Mouse (Mus musculus) brain, embryonic 14.5 days (tissue): Measurements from ENCODE around the gene Vav2. TPM values are rescaled to one million over a fixed set of nuclear protein-coding genes. Genes with fewer than 3 reads are reported as not detected.
A peak's percentile ranks its signal among the peaks of the same experiment; 100 is the strongest.

ENCODE experiments used
- DNase-seq: peaks from one replicate; pipeline ENCODE4 v3.0.0-alpha.2; 2011; ENCODE audit warnings: low read depth
- CTCF ChIP-seq: fragments of 200-500 bp; IDR thresholded peaks from 2 replicates; pipeline ENCODE4 v1.5.1; 2012; ENCODE audit warnings: inconsistent platforms, mild to moderate bottlenecking, moderate library complexity, borderline replicate concordance; ENCODE audit not compliant: insufficient read depth, insufficient read length; ENCODE audit errors: extremely low read depth
- POLR2A ChIP-seq: fragments of 200-500 bp; IDR thresholded peaks from 2 replicates; pipeline ENCODE4 v1.6.1; 2012; ENCODE audit warnings: mild to moderate bottlenecking, inconsistent platforms, borderline replicate concordance; ENCODE audit not compliant: poor library complexity, insufficient read depth, insufficient read length, severe bottlenecking; ENCODE audit errors: extremely low read depth
- polyA plus RNA-seq: library from polyadenylated mRNA; depleted of rRNA; stranded (reverse); fragments of >200 nt; gene quantifications from 2 replicates; pipeline ENCODE4 v1.2.3, GENCODE M21; 2012

The Vav2 gene
- polyA plus RNA-seq, 1 experiment: 55.0 TPM

- no peak for DNase-seq
- TF ChIP-seq POLR2A (no peak), CTCF (no peak)
Measured at GRCm38 (mm10) chr2:27247487-27247863, 179.4 kb downstream of the Vav2 start.

GRCm38 (mm10) chr2:27246712-27247486 is 179.9 kb downstream of the Vav2 start:
- TF ChIP-seq CTCF (no peak), POLR2A (no peak)

DNA sequence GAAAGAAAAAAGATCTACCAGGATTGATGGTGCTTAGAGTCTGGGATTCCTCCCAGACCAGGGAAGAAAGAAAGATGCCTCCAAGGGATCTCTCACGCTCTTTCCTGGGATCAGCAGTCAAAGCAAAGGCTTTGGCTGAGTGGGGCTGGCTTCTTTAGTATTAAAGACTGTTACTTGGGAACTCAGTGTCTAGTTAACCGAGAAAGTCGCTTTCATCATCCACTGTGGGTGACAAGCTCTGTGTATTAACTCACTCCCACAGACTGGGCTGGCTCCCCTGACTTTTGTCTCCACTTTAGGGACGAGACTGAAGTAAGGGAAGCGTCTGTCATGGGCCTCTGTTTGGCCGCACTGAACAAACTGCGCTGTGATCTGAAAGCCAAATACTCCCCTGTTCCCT is 180.9 kb downstream of the Vav2 start:
- TF ChIP-seq POLR2A (no peak), CTCF (no peak)
- no peak for DNase-seq

More at GRCm38 (mm10) chr2:27246712-27247486, 179.9 kb downstream of the Vav2 start:
- DNase-seq: peak; percentile 77

GRCm38 (mm10) chr2:27237342-27237741 is 189.5 kb downstream of the Vav2 start:
- TF ChIP-seq POLR2A (no peak), CTCF (peak; percentile 91)
- peak; percentile 54 for DNase-seq

- TF ChIP-seq CTCF (peak; percentile 91), POLR2A (no peak)
- DNase-seq: peak; percentile 83
Measured at GRCm38 (mm10) chr2:27235729-27236128, 191.1 kb downstream of the Vav2 start.

- DNase-seq: no peak
- TF ChIP-seq CTCF (no peak), POLR2A (no peak)
Measured at GRCm38 (mm10) chr2:27232376-27232775, 194.5 kb downstream of the Vav2 start.

- no peak for DNase-seq
- TF ChIP-seq POLR2A (no peak), CTCF (no peak)
Measured at GRCm38 (mm10) chr2:27229481-27230105, 197.2 kb downstream of the Vav2 start.

GRCm38 (mm10) chr2:27228809-27229480 is 197.9 kb downstream of the Vav2 start:
- no peak for DNase-seq
- no peak for TF ChIP-seq POLR2A
- TF ChIP-seq CTCF: no peak

GRCm38 (mm10) chr2:27226572-27226971 is 200.3 kb downstream of the Vav2 start:
- TF ChIP-seq CTCF (no peak), POLR2A (no peak)

GRCm38 (mm10) chr2:27223012-27223421 is 203.8 kb downstream of the Vav2 start:
- TF ChIP-seq CTCF (no peak), POLR2A (no peak)
- DNase-seq: no peak

More at GRCm38 (mm10) chr2:27226572-27226971, 200.3 kb downstream of the Vav2 start:
- no peak for DNase-seq

- TF ChIP-seq CTCF: no peak
- TF ChIP-seq POLR2A: no peak
- DNase-seq: no peak
Measured at GRCm38 (mm10) chr2:27218569-27218968, 208.3 kb downstream of the Vav2 start.

DNA sequence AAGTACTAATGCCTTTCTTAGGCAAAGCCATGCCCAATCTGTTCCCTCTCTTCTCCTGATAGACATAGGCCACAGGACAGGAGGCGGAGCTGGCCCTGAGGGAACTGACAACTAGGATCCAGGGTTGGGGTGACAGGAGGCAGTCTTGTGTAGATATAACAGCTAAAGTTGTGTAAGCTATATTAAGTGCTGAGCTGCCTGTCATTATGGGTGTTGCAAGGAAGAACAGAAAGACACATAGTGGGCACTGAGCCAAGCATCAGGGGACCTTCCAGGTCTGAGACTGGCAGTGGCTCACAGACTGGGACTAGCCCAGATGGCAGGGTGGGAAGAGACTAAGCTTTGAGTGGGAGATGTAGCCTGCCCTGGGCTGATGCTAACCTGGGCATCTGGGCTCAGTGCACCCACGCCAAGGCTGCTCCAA is 208.7 kb downstream of the Vav2 start:
- TF ChIP-seq CTCF (no peak), POLR2A (no peak)
- peak; percentile 56 for DNase-seq
